Mouse (Mus musculus): Measurements from ENCODE around the gene Arhgef15. TPM values are rescaled to one million over a fixed set of nuclear protein-coding genes. Genes with fewer than 3 reads are reported as not detected.
"Not testable (repeated sequence)": the region's sequence is repeated elsewhere in the genome, so short reads cannot be mapped to it uniquely, and the experiment has no call there.

Arhgef15 gene
- total and polyA plus RNA-seq, 3 experiments, result 0.22 TPM; not detected in 2

GRCm38 (mm10) chr11:68967337-68968282, 10.3 kb upstream of the Arhgef15 start, which contains the start of gene Slc25a35:
Slc25a35 (plus strand) TSS chr11:68968131.
- Histone ChIP-seq H3K27me3 (ENCODE audit: insufficient read depth, low read length) (peaks cover 3% of the 10 kb centered on the region; the same call in 1 of the 2 replicates), H3K36me3 (replicated peaks) (peaks cover 19% of the 10 kb centered on the region), H3K4me1 (ENCODE audit: insufficient read depth, low read depth, low read length) (peaks cover 52% of the 10 kb centered on the region), H3K4me3 (ENCODE audit: low read depth, low read length) (peak within 1 kb of the TSS; percentile 75), H3K9me3 (replicated peaks) (no peaks in the 10 kb centered on the region)
- ATAC-seq (ENCODE audit: extremely low read depth, insufficient number of reproducible peaks, low FRiP score, poor library complexity, severe bottlenecking) (peak; percentile 89), DNase-seq (ENCODE audit: low spot score) (peak; percentile 94)
- TF ChIP-seq CTCF (IDR thresholded peaks at IDR 0.05; ENCODE audit: low read depth, low read length) (no peak), POLR2AphosphoS5 (IDR thresholded peaks at IDR 0.05; ENCODE audit: insufficient replicate concordance, low read depth, low read length) (no peak), GATA2 (IDR thresholded peaks at IDR 0.05; ENCODE audit: borderline replicate concordance, low read depth, low read length) (no peak), TAL1 (conservative IDR thresholded peaks at IDR 0.05; ENCODE audit: low read depth, low read length) (no peak), GATA1 (IDR thresholded peaks at IDR 0.05; ENCODE audit: borderline replicate concordance, low read length) (no peak)

- TF ChIP-seq POLR2AphosphoS5 (IDR thresholded peaks at IDR 0.05; ENCODE audit: insufficient replicate concordance, low read depth, low read length) (no peak), GATA2 (IDR thresholded peaks at IDR 0.05; ENCODE audit: borderline replicate concordance, low read depth, low read length) (no peak), GATA1 (IDR thresholded peaks at IDR 0.05; ENCODE audit: borderline replicate concordance, low read length) (no peak), CTCF (IDR thresholded peaks at IDR 0.05; ENCODE audit: low read depth, low read length) (no peak), TAL1 (conservative IDR thresholded peaks at IDR 0.05; ENCODE audit: low read depth, low read length) (no peak)
- no peak for ATAC-seq (ENCODE audit: extremely low read depth, insufficient number of reproducible peaks, low FRiP score, poor library complexity, severe bottlenecking)
- DNase-seq (ENCODE audit: low spot score), result no peak
- H3K4me3 ChIP-seq (ENCODE audit: low read depth, low read length), result no peak overlapping the region
- peaks cover 14% of the 10 kb centered on the region for H3K36me3 ChIP-seq (replicated peaks)
- peaks cover 3% of the 10 kb centered on the region; the same call in 1 of the 2 replicates for H3K27me3 ChIP-seq (ENCODE audit: insufficient read depth, low read length)
- H3K9me3 ChIP-seq (replicated peaks), result no peaks in the 10 kb centered on the region
- H3K4me1 ChIP-seq (ENCODE audit: insufficient read depth, low read depth, low read length), result peaks cover 47% of the 10 kb centered on the region
Measured at GRCm38 (mm10) chr11:68966554-68966953, 9.3 kb upstream of the Arhgef15 start.

GRCm38 (mm10) chr11:68965845-68966244, 8.6 kb upstream of the Arhgef15 start:
- TF ChIP-seq POLR2AphosphoS5 (IDR thresholded peaks at IDR 0.05; ENCODE audit: insufficient replicate concordance, low read depth, low read length) (no peak), GATA2 (IDR thresholded peaks at IDR 0.05; ENCODE audit: borderline replicate concordance, low read depth, low read length) (no peak)
- H3K4me1 ChIP-seq (ENCODE audit: insufficient read depth, low read depth, low read length), result peaks cover 43% of the 10 kb centered on the region
- no peak overlapping the region for H3K4me3 ChIP-seq (ENCODE audit: low read depth, low read length)
- H3K36me3 ChIP-seq (replicated peaks), result peaks cover 8% of the 10 kb centered on the region
- peaks cover 4% of the 10 kb centered on the region; the same call in 1 of the 2 replicates for H3K27me3 ChIP-seq (ENCODE audit: insufficient read depth, low read length)
- no peak for DNase-seq (ENCODE audit: low spot score)
- H3K9me3 ChIP-seq (replicated peaks), result no peaks in the 10 kb centered on the region
- no peak for ATAC-seq (ENCODE audit: extremely low read depth, insufficient number of reproducible peaks, low FRiP score, poor library complexity, severe bottlenecking)

- Histone ChIP-seq H3K9me3 (replicated peaks) (no peaks in the 10 kb centered on the region), H3K36me3 (replicated peaks) (peaks cover 3% of the 10 kb centered on the region), H3K4me1 (ENCODE audit: insufficient read depth, low read depth, low read length) (peaks cover 46% of the 10 kb centered on the region), H3K4me3 (ENCODE audit: low read depth, low read length) (no peak overlapping the region), H3K27me3 (ENCODE audit: insufficient read depth, low read length) (peaks cover 4% of the 10 kb centered on the region; the same call in 1 of the 2 replicates)
- no peak for ATAC-seq (ENCODE audit: extremely low read depth, insufficient number of reproducible peaks, low FRiP score, poor library complexity, severe bottlenecking)
- DNase-seq (ENCODE audit: low spot score), result no peak
- no peak for TF ChIP-seq POLR2AphosphoS5 (IDR thresholded peaks at IDR 0.05; ENCODE audit: insufficient replicate concordance, low read depth, low read length)
- TF ChIP-seq GATA1 (IDR thresholded peaks at IDR 0.05; ENCODE audit: borderline replicate concordance, low read length), result no peak
- TF ChIP-seq CTCF (IDR thresholded peaks at IDR 0.05; ENCODE audit: low read depth, low read length), result no peak
- no peak for TF ChIP-seq TAL1 (conservative IDR thresholded peaks at IDR 0.05; ENCODE audit: low read depth, low read length)
- TF ChIP-seq GATA2 (IDR thresholded peaks at IDR 0.05; ENCODE audit: borderline replicate concordance, low read depth, low read length), result no peak
Measured at GRCm38 (mm10) chr11:68965050-68965449, 7.8 kb upstream of the Arhgef15 start.

- Histone ChIP-seq H3K4me1 (ENCODE audit: insufficient read depth, low read depth, low read length) (peaks cover 35% of the 10 kb centered on the region), H3K9me3 (replicated peaks) (no peaks in the 10 kb centered on the region), H3K36me3 (replicated peaks) (no peaks in the 10 kb centered on the region), H3K27me3 (ENCODE audit: insufficient read depth, low read length) (peaks cover 5% of the 10 kb centered on the region), H3K4me3 (ENCODE audit: low read depth, low read length) (no peak overlapping the region)
- TF ChIP-seq GATA1 (IDR thresholded peaks at IDR 0.05; ENCODE audit: borderline replicate concordance, low read length), result no peak
- no peak for TF ChIP-seq CTCF (IDR thresholded peaks at IDR 0.05; ENCODE audit: low read depth, low read length)
- no peak for TF ChIP-seq POLR2AphosphoS5 (IDR thresholded peaks at IDR 0.05; ENCODE audit: insufficient replicate concordance, low read depth, low read length)
- ATAC-seq (ENCODE audit: extremely low read depth, insufficient number of reproducible peaks, low FRiP score, poor library complexity, severe bottlenecking) (no peak), DNase-seq (ENCODE audit: low spot score) (no peak)
Measured at GRCm38 (mm10) chr11:68963405-68963804, 6.1 kb upstream of the Arhgef15 start.

- not testable (repeated sequence) for H3K4me3 ChIP-seq (ENCODE audit: low read depth, low read length); H3K36me3 ChIP-seq (replicated peaks); H3K9me3 ChIP-seq (replicated peaks); ATAC-seq (ENCODE audit: extremely low read depth, insufficient number of reproducible peaks, low FRiP score, poor library complexity, severe bottlenecking); DNase-seq (ENCODE audit: low spot score)
- H3K27me3 ChIP-seq (ENCODE audit: insufficient read depth, low read length), result peaks cover 13% of the 10 kb centered on the region
- H3K4me1 ChIP-seq (ENCODE audit: insufficient read depth, low read depth, low read length), result peaks cover 24% of the 10 kb centered on the region
Measured at GRCm38 (mm10) chr11:68962159-68962558, 4.9 kb upstream of the Arhgef15 start.
